In the genomic region with DNA sequence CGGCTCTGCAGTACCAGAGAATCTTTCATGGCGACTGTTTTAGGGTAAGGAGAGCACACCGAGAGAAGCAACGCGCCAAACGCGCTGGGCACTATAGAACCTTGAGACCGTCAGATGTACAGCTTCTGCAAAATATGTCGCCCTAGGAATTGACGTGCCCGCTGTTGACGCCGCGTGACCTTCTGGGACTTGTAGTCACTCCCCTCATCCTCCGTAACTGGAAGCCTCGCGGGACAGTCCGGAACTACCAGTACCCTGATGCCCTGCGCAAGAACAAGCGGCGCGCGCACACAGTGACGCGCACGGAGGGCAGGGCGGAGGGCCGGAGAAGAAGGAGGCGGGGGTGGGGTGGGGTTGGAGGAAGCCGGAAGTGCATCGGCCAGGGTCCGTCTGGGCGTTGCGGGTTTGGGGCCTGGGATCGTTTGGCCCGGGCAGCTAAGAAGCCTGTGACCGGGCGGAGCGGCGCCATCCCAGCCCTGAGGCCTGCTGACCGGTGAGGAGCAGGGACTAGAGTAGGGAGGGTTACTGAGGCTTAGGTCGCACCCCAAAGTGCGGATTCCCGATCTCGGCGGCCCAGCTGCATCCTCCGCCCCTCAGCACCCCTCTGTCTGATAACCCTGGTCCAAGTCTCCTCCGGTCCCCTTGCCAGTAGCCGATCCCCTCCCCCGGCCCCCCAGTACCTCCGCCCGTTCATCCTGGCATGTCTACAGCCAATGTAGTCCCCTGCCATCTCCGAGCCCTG, we compare ENCODE assay signal across 8 mouse cellular contexts. TPM values are rescaled to one million over a fixed set of nuclear protein-coding genes. Genes with fewer than 3 reads are reported as not detected.
DNase-seq lines count a peak whose midpoint lies in the region; ATAC-seq lines count a peak whose summit lies in the region.

A gene (minus strand): TSS at position 225 of the 742 bp plus-strand sequence.
A gene (plus strand): TSS at position 317 of the 742 bp plus-strand sequence.

- ATAC-seq in intestine, embryonic 14.5 days (replicated peaks; ENCODE audit: low FRiP score, low TSS enrichment, low read depth), result peak; percentile 98

- no peaks in the 10 kb centered on the region for H3K27me3 ChIP-seq in intestine, embryonic 14.5 days (replicated peaks; ENCODE audit: control insufficient read depth, insufficient read depth, low read length)

- intact Hi-C loops in left cerebral cortex, postnatal 14 days (cut with DNase I), result loop anchor here (5.0 kb wide), 1 partner anchor 95 kb away; no protein-coding TSS in a partner anchor

- H3K4me2 ChIP-seq in intestine, embryonic 14.5 days (ENCODE audit: low read length), result peak within 1 kb of the TSS; percentile 94

- peaks cover 45% of the 10 kb centered on the region for H3K36me3 ChIP-seq in intestine, embryonic 14.5 days (ENCODE audit: control insufficient read depth, insufficient read depth, low read length)

- peak; percentile 88 to 92 for DNase-seq in adrenal gland, adult 18-20 months (ENCODE audit: low spot score in 2 of 2)
- DNase-seq in embryo, embryonic 11 days, result peak; percentile 100
- DNase-seq in gastrocnemius, postnatal 25 days, result peak; percentile 98
- DNase-seq in intestine, embryonic 14.5 days (ENCODE audit: low spot score), result peak; percentile 94
- peak; percentile 98 for DNase-seq in left cerebral cortex, postnatal 14 days (ENCODE audit: low spot score in 2 of 2)
- peak; percentile 100 for DNase-seq in mesoderm, embryonic 11.5 days (ENCODE audit: low read depth, low spot score)
- DNase-seq in right cerebral cortex, postnatal 36 days (ENCODE audit: low spot score in 2 of 2), result peak; percentile 98 to 99
- peak; percentile 99 for DNase-seq in yolk sac, embryonic 10.5 days (ENCODE audit: low spot score)

- no peaks in the 10 kb centered on the region for H3K9me3 ChIP-seq in intestine, embryonic 14.5 days (ENCODE audit: control insufficient read depth, low read length)

- peaks cover 16% of the 10 kb centered on the region for H3K4me1 ChIP-seq in intestine, embryonic 14.5 days (replicated peaks; ENCODE audit: control insufficient read depth, insufficient read depth, low read length)

- under 1% methylated on average over 51 of the region's 53 CpGs for WGBS in intestine, embryonic 14.5 days

- H3K27ac ChIP-seq in intestine, embryonic 14.5 days (ENCODE audit: low read depth), result peak within 1 kb of the TSS; percentile 33; the same call in 1 of the 2 replicates

- peak within 1 kb of the TSS; percentile 71 for H3K4me3 ChIP-seq in intestine, embryonic 14.5 days (ENCODE audit: low read depth, low read length)

- peak within 1 kb of the TSS; percentile 79 for H3K9ac ChIP-seq in intestine, embryonic 14.5 days (ENCODE audit: low read length)

RNA-seq across cellular contexts. Expression of the first gene that starts in this region (rescaled TPM):
- 100 to 1,000 TPM in 1 of 2 experiments, 10 to 100 TPM in 1; 92.7 to 103 TPM for total RNA-seq in adrenal gland, adult 18-20 months (2021)
- 10 to 100 TPM; 40.8 to 42.9 TPM for total RNA-seq in gastrocnemius, postnatal 25 days (2021)
- polyA plus RNA-seq in intestine, embryonic 14.5 days (2014; fragmentation: Nextera tagmentation; extraction: Ambion mirVana), result 62.6 and 64.7 TPM in 2 replicates
- 10 to 100 TPM; 74.7 to 75.6 TPM for total RNA-seq in left cerebral cortex, postnatal 14 days (2021)

RNA-seq across cellular contexts. Expression of the second gene that starts in this region (rescaled TPM):
- 10 to 100 TPM; 71.4 to 80.8 TPM for total RNA-seq in adrenal gland, adult 18-20 months (2021)
- 10 to 100 TPM; 22.2 to 23.6 TPM for total RNA-seq in gastrocnemius, postnatal 25 days (2021)
- 20.4 and 21.5 TPM in 2 replicates for polyA plus RNA-seq in intestine, embryonic 14.5 days (2014; fragmentation: Nextera tagmentation; extraction: Ambion mirVana)
- 100 to 1,000 TPM in 1 of 2 experiments, 10 to 100 TPM in 1; 99.7 to 105 TPM for total RNA-seq in left cerebral cortex, postnatal 14 days (2021)

Comparison
In these comparisons a context has a peak if more than half of its experiments do, and no peak if none do; other contexts are left out.
1. Peak in every context shown above with its lines: DNase-seq, ATAC-seq, H3K4me3 ChIP-seq and H3K27ac ChIP-seq.